Mouse (Mus musculus): Measurements from ENCODE around the gene Crtac1. TPM values are rescaled to one million over a fixed set of nuclear protein-coding genes. Genes with fewer than 3 reads are reported as not detected.
A peak's percentile ranks its signal among the peaks of the same experiment; 100 is the strongest.

Crtac1 gene
- total RNA-seq, 2 experiments from 2014 or later: 1.2 TPM; not detected in 1

DNA sequence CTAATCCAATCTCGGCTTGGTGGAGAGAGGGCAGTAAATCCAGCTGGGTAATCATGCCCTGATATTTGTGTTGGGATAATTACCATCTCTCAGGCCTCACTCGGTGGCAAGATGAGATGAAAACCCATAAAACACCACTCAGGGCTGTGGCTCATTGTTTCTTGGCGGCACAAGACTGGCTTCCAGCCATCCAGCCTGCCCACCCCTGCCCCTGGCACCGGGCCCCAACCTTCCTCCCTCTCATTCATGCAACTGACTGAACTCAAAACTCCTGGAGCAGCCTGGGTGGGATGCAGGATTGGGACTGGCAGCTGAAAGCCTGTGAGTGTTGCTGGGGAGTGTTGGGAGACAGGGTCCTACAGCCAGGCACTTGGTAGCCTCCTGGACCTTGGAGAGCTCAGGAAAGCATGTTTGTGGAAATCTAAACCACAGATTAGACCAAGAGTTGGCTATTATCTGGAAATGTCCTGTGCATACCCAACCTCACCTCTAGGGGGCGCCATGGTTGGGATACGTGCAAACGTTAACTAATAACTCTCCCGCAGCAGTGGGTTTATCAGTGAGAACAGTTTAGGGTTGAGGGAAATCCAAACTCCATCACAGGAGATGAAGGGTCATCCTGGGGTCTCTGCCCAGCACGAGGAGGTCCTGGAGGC is 99.4 kb downstream of the Crtac1 start:
- ATAC-seq (ENCODE audit: poor library complexity, severe bottlenecking): no peak

DNA sequence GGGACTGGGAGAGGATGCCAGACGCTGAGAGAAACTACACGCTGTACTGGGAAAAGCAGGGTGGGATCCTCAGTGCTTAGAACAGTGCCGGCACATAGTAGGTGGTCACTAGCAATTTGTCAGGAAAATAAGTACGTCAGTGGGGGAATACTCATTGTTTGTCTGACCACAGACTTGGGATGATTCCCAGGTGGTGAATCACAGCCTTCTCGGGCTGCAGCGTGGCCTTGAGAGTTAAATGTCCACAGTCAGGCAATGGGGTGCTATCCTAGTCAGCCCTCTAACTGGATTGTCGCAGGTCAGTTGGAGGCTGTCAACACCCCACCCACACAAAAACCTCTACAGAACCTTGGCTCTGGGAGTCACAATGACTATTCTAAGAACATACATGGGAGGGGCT is 100.1 kb downstream of the Crtac1 start:
- ATAC-seq (ENCODE audit: poor library complexity, severe bottlenecking): no peak

DNA sequence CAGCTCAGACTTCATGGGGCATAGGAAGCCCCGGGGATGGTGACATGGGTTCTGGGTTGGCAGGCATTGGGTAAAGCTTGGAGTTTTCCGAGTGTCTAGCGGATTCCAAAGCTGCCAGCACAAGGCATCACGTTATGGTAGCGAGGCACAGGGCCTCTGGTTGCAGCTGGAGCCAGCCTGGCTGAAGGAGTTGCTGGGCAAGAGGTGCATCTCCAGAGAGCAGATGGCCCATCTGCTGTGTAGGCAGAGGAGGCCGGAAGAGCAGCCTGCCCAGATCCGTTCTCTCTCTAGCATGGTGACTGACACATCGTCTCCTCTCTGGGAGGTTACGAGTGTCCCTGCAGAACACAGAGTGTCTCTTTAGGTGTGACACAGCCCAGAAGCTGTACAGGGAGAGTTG is 103.4 kb downstream of the Crtac1 start:
- ATAC-seq (ENCODE audit: poor library complexity, severe bottlenecking): no peak

DNA sequence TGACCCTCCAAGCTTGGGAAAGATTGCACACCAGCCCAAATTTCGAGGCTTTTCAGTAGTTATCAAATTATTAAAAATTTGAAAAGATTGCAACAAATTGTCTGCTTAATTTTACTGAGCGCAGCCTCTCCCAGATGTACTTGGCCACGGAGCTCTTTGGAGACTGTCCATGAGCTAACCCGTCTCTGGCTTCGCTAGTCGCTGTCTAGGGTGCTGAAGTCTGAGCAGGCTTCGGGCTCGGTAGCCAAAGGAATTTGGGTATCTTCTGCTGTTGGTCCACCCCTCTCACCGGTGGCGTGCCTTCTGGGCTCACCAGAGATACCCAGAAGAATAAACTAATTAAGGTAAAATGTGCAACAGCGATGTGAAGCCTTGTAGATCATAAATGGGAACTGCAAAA is 105.7 kb downstream of the Crtac1 start:
- ATAC-seq (ENCODE audit: poor library complexity, severe bottlenecking): no peak

DNA sequence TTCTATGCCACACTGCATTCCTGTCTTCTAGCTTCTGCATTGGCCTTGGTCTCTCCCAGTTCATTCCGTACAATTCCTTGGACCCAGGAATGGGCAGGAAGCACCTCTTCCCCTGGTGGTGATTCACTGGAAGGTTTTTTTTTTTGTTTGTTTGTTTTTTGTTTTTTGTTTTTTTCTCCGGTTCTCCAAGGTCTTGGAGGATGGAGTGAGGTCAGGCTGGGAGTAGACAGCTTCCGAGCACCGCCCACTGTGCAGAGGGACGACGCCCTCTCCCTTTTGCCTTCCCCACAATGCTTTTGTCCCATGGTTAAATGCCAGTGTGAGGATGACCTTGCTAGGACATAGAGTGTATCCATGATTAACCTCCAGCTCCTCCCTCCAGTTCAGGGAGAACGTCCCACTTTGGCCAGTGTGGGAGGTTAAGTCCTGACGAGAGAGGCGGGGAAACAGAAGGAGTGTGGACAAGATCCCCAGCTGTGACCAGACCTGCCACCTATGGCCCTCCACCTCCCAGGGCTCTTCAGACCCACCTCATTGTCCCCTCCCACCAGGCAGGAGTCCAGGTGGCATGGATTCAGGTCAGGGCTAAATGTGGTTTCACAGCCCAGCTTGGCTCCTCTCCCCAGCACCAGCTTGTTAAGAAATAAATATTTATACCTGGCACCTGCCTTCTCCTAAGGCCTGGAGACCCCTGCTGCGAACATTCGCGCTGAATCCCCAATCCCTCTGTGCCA is 109.1 kb downstream of the Crtac1 start:
- no peak for ATAC-seq (ENCODE audit: poor library complexity, severe bottlenecking)

DNA sequence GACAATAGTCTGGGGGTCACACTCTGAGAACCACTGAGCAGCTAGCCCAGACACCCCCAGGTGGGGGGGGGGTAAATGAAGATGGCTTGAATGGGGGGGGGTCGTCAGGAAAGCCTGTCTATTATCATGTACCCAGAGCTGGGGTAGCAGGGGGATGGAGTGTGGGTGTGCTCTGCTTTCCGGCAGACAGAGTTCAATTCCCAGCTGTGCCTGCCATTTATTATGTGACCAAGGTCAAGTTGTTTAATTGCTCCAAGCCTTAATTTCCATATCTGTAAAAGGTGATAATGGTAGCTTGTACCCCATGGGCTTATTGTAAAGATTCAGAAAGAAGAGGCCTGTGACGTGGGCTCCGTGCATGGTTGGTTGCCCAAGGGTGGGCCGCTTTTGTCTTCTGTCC is 109.6 kb downstream of the Crtac1 start:
- ATAC-seq (ENCODE audit: poor library complexity, severe bottlenecking): no peak

DNA sequence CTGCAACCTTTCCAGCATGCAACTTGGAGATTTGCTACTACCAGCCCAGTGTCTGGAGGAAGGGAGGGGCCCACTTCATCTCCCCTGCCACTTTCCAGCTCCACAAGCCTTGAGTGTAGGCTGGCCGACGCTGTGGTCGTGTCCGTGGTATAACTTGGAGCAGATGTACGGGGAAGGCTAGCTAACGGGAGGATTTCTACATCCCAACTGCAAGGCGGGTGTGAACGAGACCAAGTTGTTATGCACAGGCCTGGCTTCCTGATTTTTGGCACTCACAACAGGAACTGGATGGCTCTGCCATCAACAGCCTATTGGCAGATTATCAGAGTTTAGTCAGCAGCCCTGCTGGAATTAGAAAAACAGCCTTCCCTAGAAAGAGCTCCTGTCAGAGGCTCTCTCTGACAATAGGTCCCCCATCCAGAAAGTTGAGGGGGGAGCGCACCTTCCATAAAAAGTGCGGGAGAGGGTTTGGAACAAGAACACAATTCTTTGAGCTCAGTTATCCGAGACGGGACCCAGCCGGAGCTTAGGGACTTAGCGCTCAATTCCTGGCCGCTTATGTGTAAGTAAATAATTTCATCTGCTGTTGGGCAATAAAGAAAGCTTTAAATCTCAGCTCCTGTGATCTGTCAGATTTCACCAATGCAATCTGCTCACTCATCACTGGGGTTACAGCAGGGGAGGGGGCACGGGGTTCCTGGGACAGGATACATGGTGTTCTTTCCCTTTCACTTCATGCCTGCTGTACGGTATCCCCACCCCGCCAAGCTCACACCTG is 113.7 kb downstream of the Crtac1 start:
- ATAC-seq (ENCODE audit: poor library complexity, severe bottlenecking): no peak

DNA sequence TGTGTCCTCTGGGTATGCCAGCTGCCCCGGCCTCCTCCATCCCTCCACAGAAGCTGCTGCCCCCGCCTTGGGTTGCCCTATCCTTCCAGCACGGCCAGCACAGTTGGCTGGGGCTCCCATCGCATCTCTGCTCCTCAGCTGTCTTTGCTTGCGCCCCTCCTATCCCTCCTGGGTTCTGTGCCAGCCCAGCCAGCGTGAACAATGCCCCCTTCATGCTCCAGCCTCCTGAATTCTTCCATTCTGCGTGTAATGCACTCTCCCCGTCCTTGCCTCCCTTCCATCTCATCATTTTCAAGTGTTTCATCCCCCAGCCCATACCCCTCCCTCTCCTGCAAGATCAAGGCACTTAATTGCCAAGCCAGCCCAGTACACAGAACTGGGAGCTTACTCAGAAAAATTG is 114.6 kb downstream of the Crtac1 start:
- no peak for ATAC-seq (ENCODE audit: poor library complexity, severe bottlenecking)

DNA sequence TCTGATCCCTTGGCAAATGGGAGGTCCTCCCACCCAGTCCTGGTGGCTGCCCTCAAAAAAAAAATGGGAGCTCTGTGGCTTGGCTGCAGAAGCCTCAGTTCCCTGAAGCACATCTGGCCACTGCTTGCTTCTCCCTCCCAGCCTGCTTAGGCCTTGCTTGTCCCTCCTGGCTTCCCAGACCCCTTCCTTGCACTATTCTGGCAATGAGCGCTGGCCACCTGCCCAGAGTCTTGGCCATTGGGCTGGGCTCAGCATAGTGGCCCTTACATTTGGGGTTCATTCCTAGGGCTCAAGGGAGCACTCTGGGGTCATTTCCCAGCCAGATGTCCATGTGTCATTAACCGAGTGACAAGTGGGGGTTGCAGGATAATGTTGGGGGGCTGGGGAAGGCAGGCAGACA is 115.1 kb downstream of the Crtac1 start:
- ATAC-seq (ENCODE audit: poor library complexity, severe bottlenecking): no peak

DNA sequence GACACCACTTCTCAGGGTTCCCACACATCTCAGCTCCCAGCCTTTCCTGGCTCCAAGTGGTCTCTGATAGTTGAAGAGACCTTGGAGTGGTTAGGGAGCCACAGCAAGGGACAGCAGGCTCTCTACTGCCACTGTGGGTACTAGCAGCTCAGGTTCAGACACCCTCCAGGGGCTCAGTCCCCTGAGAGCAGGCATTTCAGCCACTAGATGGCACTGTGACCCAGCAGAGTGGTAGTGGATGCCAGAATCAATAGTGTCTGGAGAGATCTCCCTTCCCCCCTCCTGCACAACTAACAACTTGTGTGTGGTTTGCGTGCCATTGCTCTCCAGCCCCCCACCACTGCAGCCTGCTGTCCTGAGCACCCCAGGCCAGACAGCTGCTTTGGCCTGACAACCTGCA is 115.7 kb downstream of the Crtac1 start:
- ATAC-seq (ENCODE audit: poor library complexity, severe bottlenecking): peak; percentile 93

DNA sequence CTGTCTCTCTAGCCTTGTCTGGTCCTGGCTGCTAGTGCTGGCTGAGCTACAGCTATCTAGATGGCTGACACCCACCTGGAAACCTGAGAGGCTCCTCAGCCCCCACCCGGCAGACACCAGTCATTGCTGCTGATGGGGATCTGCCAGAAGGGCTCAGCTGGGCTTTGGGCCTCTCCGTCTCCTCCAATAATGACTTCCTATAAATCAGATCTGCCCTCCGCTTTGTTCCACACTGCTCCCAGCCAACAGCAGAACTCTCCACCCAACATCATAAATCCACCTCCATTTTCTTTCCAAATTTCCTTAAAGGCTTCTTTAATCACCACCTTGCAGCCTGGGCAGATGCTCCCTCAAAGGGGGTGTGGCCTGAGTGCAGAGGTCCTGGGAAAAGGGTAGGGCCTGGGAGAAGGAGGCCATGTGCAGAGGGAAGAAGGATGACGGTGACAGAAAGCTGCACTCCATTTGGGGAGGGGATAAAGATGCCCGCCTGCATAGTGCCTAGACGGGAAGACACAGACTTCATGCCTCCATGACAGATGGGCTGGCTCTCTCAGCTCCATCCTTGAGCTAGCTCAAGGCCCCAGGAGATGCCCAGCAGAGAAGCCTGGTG is 116.4 kb downstream of the Crtac1 start:
- ATAC-seq (ENCODE audit: poor library complexity, severe bottlenecking): no peak

DNA sequence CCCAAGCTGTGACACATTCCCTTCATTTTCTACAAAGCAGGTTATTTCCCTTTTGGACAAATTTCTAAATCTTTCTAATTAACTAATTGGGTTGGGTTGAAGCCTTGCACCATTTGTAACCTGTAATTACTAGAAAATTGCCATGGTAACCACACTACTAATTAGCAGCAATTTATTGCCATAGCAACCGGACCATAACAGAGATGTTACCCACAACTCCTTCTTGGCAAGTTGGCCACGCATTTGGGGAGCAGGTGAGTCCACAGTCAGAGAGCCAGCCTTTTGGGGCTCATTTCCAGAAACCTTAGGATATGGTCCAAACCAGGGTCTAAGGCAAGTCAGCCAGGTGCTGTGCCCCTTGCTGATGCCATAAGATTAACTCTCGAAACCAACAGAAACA is 119.4 kb downstream of the Crtac1 start:
- no peak for ATAC-seq (ENCODE audit: poor library complexity, severe bottlenecking)

DNA sequence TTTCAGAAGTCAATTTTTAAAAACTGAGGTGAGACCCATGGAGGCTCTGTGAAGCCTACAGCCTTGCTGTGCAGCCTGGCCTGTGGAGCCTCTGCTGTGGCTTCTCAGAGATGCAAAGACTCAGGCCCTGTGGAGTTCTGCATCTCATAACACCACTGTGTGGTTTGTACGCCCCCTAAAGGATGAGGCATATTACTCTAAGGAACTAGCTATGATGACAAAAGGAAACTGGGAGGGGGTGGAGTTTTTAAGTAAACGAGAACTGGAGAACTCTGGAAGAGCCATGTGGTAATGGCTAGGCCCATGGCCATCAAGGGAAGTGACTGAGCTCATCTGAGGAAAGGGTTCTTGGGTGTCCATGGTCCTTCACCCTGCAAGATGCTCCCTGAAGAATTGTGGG is 120.3 kb downstream of the Crtac1 start:
- ATAC-seq (ENCODE audit: poor library complexity, severe bottlenecking): peak; percentile 25

DNA sequence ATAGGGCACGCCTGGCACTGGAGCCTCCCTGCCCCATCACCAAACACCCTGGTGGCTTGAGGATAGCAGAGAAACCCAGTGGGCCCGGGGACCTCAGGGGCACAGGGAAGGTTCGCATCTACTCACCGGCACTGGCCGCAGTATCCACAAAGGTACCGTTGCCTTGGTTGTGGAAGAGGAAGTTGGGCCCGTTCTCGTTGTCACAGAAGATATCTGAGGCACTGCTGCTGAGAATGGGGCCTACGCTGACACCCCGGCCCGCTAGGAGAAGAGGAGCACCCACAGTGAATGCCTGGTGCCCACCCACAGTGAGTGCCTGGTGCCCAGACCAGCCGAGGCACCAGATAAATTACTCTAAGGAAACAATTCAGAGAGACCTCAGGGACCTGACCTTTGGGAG is 122.7 kb downstream of the Crtac1 start:
- no peak for ATAC-seq (ENCODE audit: poor library complexity, severe bottlenecking)

DNA sequence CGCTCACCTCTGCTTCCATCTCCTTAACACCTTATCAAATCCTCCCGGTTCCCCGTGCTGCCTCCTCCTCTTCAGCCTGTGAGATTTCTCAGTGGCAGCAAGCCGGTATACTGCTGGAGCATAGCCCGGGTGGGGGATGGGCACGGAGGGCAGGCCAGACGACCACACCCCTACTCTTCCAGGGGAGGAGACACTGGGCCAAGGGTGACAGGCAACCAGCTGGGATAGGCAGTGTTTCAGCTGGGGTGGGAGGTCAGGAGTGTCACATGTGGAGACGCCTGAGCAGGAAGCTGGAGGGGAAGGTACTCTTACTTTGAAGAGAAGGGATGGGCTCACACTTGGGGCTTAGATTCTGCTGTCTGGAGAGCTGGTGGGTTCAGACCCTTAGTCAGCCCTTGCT is 124.6 kb downstream of the Crtac1 start:
- ATAC-seq (ENCODE audit: poor library complexity, severe bottlenecking): peak; percentile 36

DNA sequence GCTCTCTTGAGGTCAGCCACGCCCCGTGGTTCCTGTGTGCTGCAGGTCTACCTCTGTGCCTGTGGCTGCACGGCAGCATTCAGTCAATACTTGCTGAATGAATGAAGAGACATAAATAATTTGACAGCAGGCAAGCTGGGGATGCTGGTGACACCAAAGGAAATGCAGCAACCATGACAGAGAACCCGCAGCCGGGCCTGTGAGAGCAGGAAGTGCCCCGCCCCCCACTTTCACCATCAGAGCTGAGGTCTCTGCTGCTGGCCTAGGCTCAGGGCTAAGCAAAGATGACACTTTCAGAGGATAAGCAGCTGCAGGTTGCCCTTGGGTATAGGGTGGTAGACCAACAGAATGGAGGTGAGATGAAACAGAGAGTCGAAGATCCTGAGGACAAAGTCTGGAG is 125.4 kb downstream of the Crtac1 start:
- ATAC-seq (ENCODE audit: poor library complexity, severe bottlenecking): peak; percentile 86

DNA sequence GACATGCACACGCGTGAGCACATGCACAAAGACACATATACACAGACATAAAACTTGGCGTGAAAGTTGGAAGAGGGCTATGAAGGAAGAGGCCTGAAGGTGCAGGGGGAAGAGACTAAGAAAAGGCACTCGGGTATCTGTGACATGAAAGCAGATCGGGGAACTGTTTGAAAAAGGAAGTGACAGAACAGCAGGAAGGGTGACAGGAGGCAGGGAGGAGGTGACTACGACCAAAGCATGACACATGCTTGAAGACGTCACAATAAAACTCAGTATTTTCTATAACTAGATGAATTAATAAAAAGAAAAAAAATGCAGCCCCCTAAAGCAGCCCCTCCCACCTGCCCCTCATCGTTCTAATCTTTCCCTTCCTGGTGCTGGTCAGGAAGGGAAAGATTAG is 125.8 kb downstream of the Crtac1 start:
- peak; percentile 69 for ATAC-seq (ENCODE audit: poor library complexity, severe bottlenecking)

DNA sequence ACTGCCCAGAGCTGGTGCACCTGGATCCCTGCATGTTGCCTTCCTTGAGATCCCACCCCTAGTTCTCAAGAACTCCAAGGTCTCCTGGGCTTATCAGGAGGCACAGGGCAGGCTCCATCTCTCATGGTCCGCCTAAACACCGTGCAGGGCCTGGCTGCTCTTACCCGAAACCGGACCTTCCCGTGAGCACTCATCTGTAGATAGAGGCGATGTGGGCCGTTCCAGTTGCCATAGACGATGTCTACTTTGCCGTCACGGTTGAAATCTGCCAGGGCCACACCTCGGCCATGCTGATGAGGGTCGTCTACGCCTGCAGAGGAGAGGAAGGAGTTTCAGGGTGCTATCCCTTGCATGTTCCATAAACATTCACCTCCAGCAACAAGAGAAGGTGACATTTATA is 127.1 kb downstream of the Crtac1 start:
- no peak for ATAC-seq (ENCODE audit: poor library complexity, severe bottlenecking)

DNA sequence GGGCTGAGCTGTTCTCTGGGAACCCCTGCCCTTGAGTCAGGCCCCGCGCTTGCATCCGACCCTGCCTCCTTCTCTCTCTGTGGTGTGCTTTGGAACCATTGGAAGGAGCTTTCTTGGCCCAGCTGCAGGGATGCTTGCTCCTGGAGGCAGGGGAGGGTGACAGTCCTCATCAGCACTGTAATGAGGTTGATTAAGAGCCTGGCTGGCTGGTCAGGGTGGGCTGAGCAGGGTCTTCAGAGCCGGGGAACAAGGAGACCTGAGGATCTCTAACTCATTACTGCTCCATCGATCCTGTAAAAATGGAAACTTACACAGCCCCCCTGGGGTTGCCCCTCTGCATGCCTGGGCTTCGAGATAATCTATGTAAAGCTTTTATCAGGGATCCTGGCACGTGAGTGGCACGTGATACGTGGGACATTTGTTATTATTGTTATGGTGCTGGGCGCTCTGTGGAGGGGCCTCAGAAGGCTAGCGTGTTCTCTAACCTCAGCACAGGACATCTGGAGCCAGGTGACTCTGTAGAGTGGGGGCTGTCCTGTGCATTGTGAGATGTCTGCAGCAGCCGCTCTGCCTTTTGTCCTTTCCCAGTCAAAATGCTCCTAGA is 128.3 kb downstream of the Crtac1 start:
- no peak for ATAC-seq (ENCODE audit: poor library complexity, severe bottlenecking)

DNA sequence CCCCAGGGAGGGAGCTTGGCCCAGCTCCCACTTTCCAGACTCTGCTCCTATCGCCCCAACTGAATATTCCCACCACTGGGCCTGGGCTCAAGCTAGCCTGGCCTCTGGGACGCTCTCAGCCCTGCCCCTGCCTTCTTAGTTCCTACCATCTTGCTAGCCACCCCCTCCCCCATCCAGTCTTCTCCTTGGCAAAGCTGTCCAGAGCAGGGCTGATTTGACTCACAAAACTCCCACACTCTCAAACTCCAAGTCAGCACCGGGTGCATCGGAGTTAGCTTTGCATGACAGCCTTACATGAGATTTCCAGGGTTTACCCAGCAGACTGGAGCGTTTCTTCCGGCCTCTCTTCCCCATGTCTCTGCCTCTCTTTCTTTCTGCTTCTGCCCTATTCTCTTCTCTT is 138.4 kb downstream of the Crtac1 start:
- ATAC-seq (ENCODE audit: poor library complexity, severe bottlenecking): no peak

DNA sequence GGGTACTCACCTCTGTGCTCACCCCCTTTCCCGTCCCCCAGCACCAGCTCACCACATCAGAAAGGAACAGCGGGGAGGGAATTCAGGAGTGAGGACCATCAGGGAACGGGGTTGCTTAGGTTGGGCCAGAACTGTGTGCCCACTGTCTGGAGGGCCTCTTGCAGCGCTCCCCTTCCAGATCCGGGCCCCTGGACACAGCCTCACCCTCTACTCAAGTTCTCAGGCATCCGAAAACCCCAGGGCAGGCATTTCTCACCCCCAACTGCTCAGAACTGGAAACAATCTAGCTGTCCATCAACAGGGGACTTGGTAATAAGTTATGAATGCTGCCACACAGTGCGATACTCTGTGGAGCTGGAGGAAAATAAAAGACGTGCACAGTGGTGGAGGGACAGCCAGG is 139.5 kb downstream of the Crtac1 start:
- ATAC-seq (ENCODE audit: poor library complexity, severe bottlenecking): no peak

Measured in megakaryocyte, adult 5-6 weeks (primary cell).